Mouse (Mus musculus): Measurements from ENCODE around the gene Fbxo46.

Fbxo46 gene

DNA sequence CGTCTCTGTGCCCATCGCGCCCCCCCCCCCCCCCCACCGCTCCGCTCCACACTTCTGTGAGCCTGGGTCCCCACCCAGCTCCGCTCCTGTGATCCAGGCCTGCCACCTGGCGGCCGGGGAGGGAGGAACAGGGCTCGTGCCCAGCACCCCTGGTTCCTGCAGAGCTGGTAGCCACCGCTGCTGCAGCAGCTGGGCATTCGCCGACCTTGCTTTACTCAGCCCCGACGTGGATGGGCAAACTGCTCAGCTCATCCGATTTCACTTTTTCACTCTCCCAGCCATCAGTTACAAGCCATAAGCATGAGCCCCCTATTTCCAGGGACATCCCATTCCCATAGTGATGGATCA lies 26.5 kb upstream of the Fbxo46 start:
- in situ Hi-C loops (cut with MboI, MseI), result no loop called here

- in situ Hi-C loops (cut with MboI, MseI), result no loop called here
These were observed 25.9 kb upstream of the Fbxo46 start for GRCm38 (mm10) chr7:19093537-19094385.

DNA sequence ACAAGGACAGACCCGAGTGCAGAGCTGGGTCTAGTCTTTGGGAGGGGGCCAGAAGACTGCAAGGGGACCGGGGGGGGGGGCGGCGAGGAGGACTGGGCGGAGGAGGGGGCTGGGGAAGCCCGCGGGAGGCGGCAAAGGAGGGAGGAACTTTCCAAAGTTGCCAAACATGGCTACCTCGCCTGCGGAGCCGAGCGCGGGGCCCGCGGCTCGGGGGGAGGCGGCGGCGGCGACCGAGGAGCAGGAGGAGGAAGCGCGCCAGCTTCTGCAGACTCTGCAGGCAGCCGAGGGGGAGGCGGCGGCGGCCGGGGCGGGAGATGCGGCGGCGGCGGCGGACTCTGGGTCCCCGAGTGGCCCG lies 25.2 kb upstream of the Fbxo46 start, which contains the start of gene Six5:
TSS of gene Six5 (plus strand) at position 124 of the 355 bp plus-strand sequence.
- in situ Hi-C loops (cut with MboI, MseI), result no loop called here

- in situ Hi-C loops (cut with MboI, MseI), result no loop called here
These were observed 24.6 kb upstream of the Fbxo46 start for GRCm38 (mm10) chr7:19094826-19095750.

DNA sequence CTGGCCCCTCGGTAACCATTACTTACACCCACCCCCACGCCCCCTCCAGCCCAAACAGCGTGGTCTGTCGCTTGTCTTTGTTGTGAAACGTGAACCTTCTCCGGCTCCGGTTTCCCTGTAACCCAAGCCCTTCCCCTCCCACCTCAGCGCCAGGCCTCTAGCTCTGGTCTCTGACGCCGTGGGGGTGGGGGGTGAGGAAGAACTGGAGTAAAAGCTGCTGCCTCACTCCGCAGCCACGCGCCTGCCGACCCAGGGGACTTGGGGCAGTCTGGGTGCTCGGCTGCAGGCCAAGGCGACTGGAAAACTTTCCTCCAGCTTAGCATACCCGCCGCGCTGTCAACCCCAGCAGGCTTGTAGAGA lies 23.9 kb upstream of the Fbxo46 start:
- in situ Hi-C loops (cut with MboI, MseI), result no loop called here

DNA sequence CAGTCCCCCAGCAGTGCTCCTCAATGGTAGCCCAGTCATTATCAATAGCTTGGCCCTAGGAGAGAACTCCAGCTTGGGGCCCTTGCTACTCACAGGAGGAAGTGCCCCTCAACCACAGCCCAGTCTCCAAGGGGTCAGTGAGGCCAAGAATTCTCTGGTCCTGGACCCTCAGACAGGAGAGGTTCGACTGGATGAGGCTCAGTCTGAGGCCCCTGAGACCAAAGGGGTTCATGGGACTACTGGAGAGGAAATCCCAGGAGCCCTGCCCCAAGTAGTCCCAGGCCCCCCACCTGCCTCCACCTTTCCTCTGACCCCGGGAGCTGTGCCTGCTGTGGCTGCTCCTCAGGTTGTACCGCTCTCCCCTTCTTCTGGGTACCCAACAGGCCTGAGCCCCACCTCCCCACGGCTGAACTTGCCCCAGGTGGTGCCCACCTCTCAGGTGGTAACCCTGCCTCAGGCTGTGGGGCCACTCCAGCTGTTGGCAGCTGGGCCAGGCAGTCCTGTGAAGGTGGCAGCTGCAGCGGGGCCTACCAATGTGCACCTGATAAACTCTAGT lies 23.2 kb upstream of the Fbxo46 start:
- in situ Hi-C loops (cut with MboI, MseI), result no loop called here

DNA sequence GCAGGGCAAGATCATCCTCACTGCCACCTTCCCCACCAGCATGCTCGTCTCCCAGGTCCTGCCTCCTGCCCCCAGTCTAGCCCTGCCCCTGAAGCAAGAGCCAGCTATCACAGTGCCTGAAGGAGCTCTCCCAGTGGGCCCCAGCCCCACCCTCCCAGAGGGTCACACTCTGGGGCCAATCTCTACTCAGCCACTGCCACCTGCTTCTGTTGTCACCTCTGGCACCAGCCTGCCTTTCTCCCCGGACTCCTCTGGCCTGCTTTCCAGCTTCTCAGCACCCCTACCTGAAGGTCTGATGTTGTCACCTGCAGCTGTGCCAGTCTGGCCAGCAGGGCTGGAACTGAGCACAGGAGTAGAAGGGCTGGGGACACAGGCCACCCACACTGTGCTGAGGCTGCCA lies 22.4 kb upstream of the Fbxo46 start:
- in situ Hi-C loops (cut with MboI, MseI), result no loop called here

DNA sequence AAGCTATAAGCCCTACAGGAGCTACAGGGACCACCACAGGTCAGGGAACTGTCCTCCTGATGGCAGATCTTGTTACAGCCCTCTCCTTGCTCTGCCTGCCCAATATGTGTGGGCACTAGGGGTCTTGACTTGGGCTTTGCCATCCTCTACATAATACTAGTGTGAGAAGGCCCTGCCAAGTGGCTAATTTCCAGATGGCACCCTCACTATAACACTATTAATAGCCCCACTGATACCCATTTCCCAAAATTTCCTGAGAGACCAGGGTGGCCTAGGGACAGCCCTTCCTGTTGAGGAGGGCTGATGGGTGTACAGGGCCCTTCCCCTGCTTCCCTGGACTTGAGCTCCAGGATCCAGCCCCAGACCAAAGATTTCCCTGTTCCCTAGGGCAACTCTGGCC lies 21.8 kb upstream of the Fbxo46 start:
- in situ Hi-C loops (cut with MboI, MseI), result no loop called here

GRCm38 (mm10) chr7:19098811-19099210 lies 20.8 kb upstream of the Fbxo46 start:
- in situ Hi-C loops (cut with MboI, MseI), result no loop called here

DNA sequence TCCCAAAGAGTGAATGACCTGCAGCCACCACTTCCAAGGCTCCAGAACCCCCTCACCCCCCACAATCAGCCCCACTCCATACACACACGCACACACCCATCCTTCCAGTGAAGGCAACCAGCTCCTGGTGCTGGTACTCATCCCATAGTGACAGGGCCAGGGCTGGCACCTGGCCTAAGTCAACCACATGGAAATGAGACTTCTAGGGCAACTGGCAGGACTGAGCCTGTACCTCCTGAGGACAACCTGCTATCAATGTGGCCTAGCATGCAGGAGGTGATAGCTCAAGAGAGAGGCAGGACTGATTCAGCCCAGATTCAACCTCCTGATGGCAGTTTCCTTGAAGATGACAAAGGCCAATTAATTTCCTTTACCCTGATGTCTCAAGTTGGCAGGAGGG lies 19.4 kb upstream of the Fbxo46 start:
- in situ Hi-C loops (cut with MboI, MseI), result no loop called here

DNA sequence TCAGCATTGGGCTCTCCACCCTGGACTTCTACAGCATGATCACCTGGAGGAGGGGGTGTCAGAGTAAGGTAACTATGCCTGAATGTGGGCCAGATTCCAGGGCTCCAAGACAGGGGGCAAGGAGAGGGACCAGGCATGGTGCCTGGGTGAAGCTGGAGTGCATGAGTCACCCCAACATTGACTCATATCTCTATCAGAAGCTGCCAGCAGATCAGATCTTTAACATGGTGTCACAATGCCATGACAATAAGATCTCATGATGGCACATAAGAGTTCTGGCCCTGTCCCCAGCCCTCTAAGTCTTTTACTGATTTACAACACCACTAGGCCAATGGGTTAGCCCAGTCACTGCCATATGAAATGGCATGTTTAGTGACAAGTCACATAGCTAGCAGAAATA lies 15.9 kb upstream of the Fbxo46 start:
- in situ Hi-C loops (cut with MboI, MseI), result no loop called here

DNA sequence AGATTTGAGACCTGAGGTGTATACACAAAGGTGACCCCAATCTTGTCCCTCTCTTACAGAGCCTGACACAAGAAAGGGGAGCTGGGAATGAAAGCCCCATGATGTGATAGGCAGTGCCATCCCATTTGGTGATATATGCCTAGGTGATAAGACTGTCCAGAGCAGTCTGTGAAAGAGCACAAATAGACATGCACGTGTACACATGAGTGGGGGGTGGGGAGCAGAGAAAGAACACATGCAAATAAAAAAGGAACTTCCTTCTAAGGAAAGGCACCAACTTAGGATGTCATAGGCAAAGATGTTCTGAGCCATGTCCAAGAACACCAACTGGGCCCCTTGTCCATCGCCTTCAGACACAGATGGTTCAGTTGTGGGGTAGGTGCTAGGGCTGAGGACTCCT lies 15.2 kb upstream of the Fbxo46 start:
- in situ Hi-C loops (cut with MboI, MseI), result no loop called here

DNA sequence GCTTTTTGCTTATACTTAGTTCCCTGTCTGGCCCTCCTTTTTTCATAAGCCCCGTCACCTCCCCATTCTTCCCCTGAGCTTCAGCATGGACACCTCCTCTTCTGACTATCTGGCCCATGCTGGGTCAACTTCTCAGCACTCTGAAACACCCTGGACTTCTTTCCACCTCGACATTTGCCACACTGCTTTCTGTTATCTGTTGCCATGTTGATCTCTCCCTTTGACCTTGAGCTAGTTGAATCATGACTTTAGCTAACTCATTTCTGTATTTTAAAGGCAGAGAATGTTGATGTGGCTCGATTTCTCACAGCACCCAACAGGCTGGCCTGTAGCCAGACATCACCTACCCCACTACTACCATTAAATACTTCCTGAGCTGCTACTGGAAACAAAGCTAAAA lies 12.2 kb upstream of the Fbxo46 start:
- in situ Hi-C loops (cut with MboI, MseI), result no loop called here

- in situ Hi-C loops (cut with MboI, MseI), result no loop called here
These were observed 10.1 kb upstream of the Fbxo46 start for GRCm38 (mm10) chr7:19109565-19109964.

GRCm38 (mm10) chr7:19118028-19118771 lies 1.5 kb upstream of the Fbxo46 start, which contains the start of gene Gm4969:
Gene Gm4969 (minus strand): TSS chr7:19118368.
- in situ Hi-C loops (cut with MboI, MseI), result no loop called here

DNA sequence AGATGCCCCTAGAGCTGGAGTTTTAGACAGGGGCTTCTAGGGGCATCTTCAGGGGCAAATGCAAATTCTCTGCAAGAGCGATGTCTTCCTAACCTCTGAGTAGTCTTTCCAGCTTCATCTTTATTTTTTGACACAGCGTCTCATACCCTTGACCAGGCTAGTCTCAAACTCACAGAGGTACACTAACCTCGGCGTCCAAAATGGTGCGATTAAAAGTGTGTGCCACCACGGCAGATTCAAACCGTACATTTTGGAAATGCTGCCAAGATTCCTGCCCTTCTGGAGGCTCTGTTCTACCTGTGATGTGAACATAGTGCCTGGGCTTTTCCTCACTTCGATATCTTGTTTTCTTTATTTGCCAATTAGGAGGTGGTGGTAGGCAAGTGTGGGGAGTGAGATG lies 576 bp upstream of the Fbxo46 start:
- in situ Hi-C loops (cut with MboI, MseI), result no loop called here

- in situ Hi-C loops (cut with MboI, MseI), result no loop called here
These were observed 2.0 kb downstream of the Fbxo46 start for GRCm38 (mm10) chr7:19121686-19122085.

- in situ Hi-C loops (cut with MboI, MseI), result no loop called here
These were observed 5.1 kb downstream of the Fbxo46 start for GRCm38 (mm10) chr7:19124713-19125112.

DNA sequence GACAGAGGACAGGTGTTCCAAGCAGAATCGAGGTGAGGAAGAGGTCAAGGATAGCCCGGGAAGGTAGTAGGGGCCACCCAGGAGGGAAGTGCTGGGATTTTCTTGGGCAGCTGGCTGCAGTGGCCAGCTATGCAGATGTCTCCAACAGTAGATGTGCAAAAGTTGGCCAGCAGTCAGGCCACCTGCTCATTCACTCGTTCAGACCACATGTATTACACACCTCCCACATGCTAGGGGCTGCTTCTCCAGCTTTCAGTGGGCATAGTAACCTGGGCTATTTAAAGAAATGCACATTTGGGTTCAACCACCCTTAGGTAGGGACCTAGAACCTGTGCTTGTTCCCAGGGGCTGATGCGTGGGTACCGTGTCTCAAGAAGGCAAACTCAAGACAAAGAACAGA lies 8.1 kb downstream of the Fbxo46 start:
- in situ Hi-C loops (cut with MboI, MseI), result no loop called here

- in situ Hi-C loops (cut with MboI, MseI), result no loop called here
These were observed 9.7 kb downstream of the Fbxo46 start for GRCm38 (mm10) chr7:19129396-19129795.

- in situ Hi-C loops (cut with MboI, MseI), result no loop called here
These were observed 11.0 kb downstream of the Fbxo46 start for GRCm38 (mm10) chr7:19130657-19131056.
